Mouse (Mus musculus): Measurements from ENCODE around the gene Trip6. TPM values are rescaled to one million over a fixed set of nuclear protein-coding genes. Genes with fewer than 3 reads are reported as not detected.

Gene Trip6
- polyA plus RNA-seq, 2 experiments = 4.9 to 7.2 TPM

DNA sequence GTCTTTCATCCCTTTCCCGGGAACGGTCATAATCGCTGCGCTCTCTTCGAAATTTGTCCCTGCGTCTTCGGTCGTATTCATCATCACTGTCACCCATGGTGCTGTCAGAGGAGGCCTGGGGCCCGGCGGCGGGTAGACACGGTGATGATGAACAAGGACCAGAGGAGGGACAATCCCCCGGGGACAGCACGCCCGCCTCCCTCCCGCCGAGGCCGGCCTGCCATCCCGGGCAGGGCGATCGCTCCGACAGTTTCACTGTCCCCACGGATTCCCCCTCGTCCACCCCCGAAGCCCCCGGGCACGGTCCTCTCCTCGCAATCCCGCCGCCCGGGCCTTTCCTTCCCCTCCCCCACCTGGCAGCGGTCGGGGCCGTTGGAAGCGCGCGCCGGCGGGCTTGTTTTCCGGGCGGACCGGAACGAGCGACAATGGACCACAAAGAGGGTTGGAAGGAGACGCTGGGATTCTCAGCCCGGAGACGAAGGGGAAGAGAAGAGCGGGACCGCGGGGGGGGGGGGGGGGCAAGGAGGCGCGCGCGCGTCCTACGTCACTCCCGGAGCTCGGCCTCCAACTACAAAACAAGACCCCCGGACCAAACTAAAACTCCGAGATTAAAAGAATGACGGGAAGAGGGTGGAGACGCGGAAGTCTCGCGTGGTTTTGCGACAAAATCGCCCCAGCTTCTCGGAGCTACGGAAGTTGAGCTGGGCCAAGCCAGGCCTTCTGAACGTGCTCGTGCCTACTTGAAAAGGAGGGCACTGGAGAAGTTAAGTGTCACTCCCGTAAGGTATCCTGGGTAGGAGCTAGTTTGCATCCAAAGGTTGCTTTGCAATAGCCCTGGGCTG is 6.9 kb downstream of the Trip6 start, which contains the start of gene Srrt:
Srrt (minus strand) TSS at position 604 of the 842 bp plus-strand sequence.
- Histone ChIP-seq H3K4me1 (replicated peaks; ENCODE audit: control insufficient read depth in 2 of 2, insufficient read depth in 2 of 2, low read length in 1 of 2) (peaks cover 22 to 32% of the 10 kb centered on the region in 2 experiments), H3K9ac (replicated peaks) (peak within 1 kb of the TSS; percentile 99), H3K27me3 (ENCODE audit: control insufficient read depth, insufficient read depth, low read length) (no peaks in the 10 kb centered on the region), H3K4me2 (ENCODE audit: low read depth) (peak within 1 kb of the TSS; percentile 86), H3K36me3 (replicated peaks; ENCODE audit: control insufficient read depth, insufficient read depth, low read depth) (peaks cover 37% of the 10 kb centered on the region), H3K4me3 (ENCODE audit: insufficient read depth in 1 of 2, low read depth in 2 of 2, low read length in 2 of 2) (peak within 1 kb of the TSS; percentile 94 to 96), H3K9me3 (ENCODE audit: control insufficient read depth, low read length) (no peaks in the 10 kb centered on the region), H3K27ac (peak within 1 kb of the TSS; percentile 84)
- peak; percentile 85 for ATAC-seq (ENCODE audit: insufficient read depth)
- no peak for TF ChIP-seq CTCF (IDR thresholded peaks at IDR 0.05; ENCODE audit: low read depth)
- peak; percentile 67 for TF ChIP-seq EP300 (IDR thresholded peaks at IDR 0.05; ENCODE audit: low read depth)
- WGBS (ENCODE audit: insufficient replicate concordance) = under 1% methylated on average over 70 of the region's 72 CpGs
- DNase-seq (ENCODE audit: low read depth in 3 of 3, low spot score in 3 of 3) = peak; percentile 88 to 90 (median 90)

- no peaks in the 10 kb centered on the region for H3K9me3 ChIP-seq (ENCODE audit: control insufficient read depth, low read length)
- H3K9ac ChIP-seq (replicated peaks) = peak overlapping the region; percentile 99
- DNase-seq (ENCODE audit: low read depth in 3 of 3, low spot score in 3 of 3) = no peak
- peak overlapping the region; percentile 84 for H3K27ac ChIP-seq
- 6% methylated on average over 12 of the region's 12 CpGs for WGBS (ENCODE audit: insufficient replicate concordance)
- H3K36me3 ChIP-seq (replicated peaks; ENCODE audit: control insufficient read depth, insufficient read depth, low read depth) = peaks cover 45% of the 10 kb centered on the region
- peak overlapping the region; percentile 94 to 96 for H3K4me3 ChIP-seq (ENCODE audit: insufficient read depth in 1 of 2, low read depth in 2 of 2, low read length in 2 of 2)
- H3K4me2 ChIP-seq (ENCODE audit: low read depth) = peak overlapping the region; percentile 86
- H3K4me1 ChIP-seq (replicated peaks; ENCODE audit: control insufficient read depth in 2 of 2, insufficient read depth in 2 of 2, low read length in 1 of 2) = peaks cover 22 to 32% of the 10 kb centered on the region in 2 experiments
- TF ChIP-seq CTCF (IDR thresholded peaks at IDR 0.05; ENCODE audit: low read depth) (no peak), EP300 (IDR thresholded peaks at IDR 0.05; ENCODE audit: low read depth) (no peak)
- ATAC-seq (ENCODE audit: insufficient read depth) = no peak
- H3K27me3 ChIP-seq (ENCODE audit: control insufficient read depth, insufficient read depth, low read length) = no peaks in the 10 kb centered on the region
Measured at GRCm38 (mm10) chr5:137306439-137307005, 7.7 kb downstream of the Trip6 start.

DNA sequence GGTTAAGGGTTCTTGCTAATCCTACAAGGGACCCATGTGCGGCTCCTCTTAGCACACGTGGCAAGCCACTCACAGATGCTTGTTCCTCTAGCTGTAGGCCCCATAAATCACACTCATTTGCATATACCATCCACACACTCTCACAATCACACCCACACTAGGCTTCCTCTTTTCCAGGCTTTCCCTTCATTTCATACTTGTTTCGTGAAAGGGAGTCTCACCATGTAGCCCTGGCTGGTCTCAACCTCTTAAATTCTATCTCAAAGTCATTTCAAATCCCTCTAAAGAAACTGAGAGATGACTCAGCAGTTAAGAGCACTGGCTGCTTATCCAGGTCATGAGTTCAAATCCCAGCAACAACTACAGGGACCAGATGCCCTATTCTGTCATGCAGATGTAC is 8.4 kb downstream of the Trip6 start:
- peaks cover 52% of the 10 kb centered on the region for H3K36me3 ChIP-seq (replicated peaks; ENCODE audit: control insufficient read depth, insufficient read depth, low read depth)
- 35% methylated on average over 3 of the region's 3 CpGs for WGBS (ENCODE audit: insufficient replicate concordance)
- H3K4me2 ChIP-seq (ENCODE audit: low read depth) = peak overlapping the region; percentile 86
- H3K27me3 ChIP-seq (ENCODE audit: control insufficient read depth, insufficient read depth, low read length) = no peaks in the 10 kb centered on the region
- H3K9me3 ChIP-seq (ENCODE audit: control insufficient read depth, low read length) = no peaks in the 10 kb centered on the region
- no peak for DNase-seq (ENCODE audit: low read depth in 3 of 3, low spot score in 3 of 3)
- H3K9ac ChIP-seq (replicated peaks) = peak overlapping the region; percentile 99
- TF ChIP-seq CTCF (IDR thresholded peaks at IDR 0.05; ENCODE audit: low read depth) (no peak), EP300 (IDR thresholded peaks at IDR 0.05; ENCODE audit: low read depth) (no peak)
- H3K27ac ChIP-seq = peak overlapping the region; percentile 41
- peak overlapping the region; percentile 47 to 96 for H3K4me3 ChIP-seq (ENCODE audit: insufficient read depth in 1 of 2, low read depth in 2 of 2, low read length in 2 of 2)
- ATAC-seq (ENCODE audit: insufficient read depth) = no peak
- peaks cover 22 to 32% of the 10 kb centered on the region in 2 experiments for H3K4me1 ChIP-seq (replicated peaks; ENCODE audit: control insufficient read depth in 2 of 2, insufficient read depth in 2 of 2, low read length in 1 of 2)

- ATAC-seq (ENCODE audit: insufficient read depth) (no peak), DNase-seq (ENCODE audit: low read depth in 3 of 3, low spot score in 3 of 3) (no peak)
- peak overlapping the region; percentile 86 for H3K4me2 ChIP-seq (ENCODE audit: low read depth)
- 76% methylated on average over 4 of the region's 4 CpGs for WGBS (ENCODE audit: insufficient replicate concordance)
- peak overlapping the region; percentile 26 to 96 for H3K4me3 ChIP-seq (ENCODE audit: insufficient read depth in 1 of 2, low read depth in 2 of 2, low read length in 2 of 2)
- TF ChIP-seq EP300 (IDR thresholded peaks at IDR 0.05; ENCODE audit: low read depth) (no peak), CTCF (IDR thresholded peaks at IDR 0.05; ENCODE audit: low read depth) (no peak)
- H3K4me1 ChIP-seq (replicated peaks; ENCODE audit: control insufficient read depth in 2 of 2, insufficient read depth in 2 of 2, low read length in 1 of 2) = peaks cover 22 to 32% of the 10 kb centered on the region in 2 experiments
- H3K9me3 ChIP-seq (ENCODE audit: control insufficient read depth, low read length) = no peaks in the 10 kb centered on the region
- H3K27me3 ChIP-seq (ENCODE audit: control insufficient read depth, insufficient read depth, low read length) = no peaks in the 10 kb centered on the region
- H3K36me3 ChIP-seq (replicated peaks; ENCODE audit: control insufficient read depth, insufficient read depth, low read depth) = peaks cover 62% of the 10 kb centered on the region
- H3K27ac ChIP-seq = no peak overlapping the region
- peak overlapping the region; percentile 99 for H3K9ac ChIP-seq (replicated peaks)
Measured at GRCm38 (mm10) chr5:137304816-137305215, 9.4 kb downstream of the Trip6 start.

GRCm38 (mm10) chr5:137304165-137304564 is 10.0 kb downstream of the Trip6 start:
- TF ChIP-seq CTCF (IDR thresholded peaks at IDR 0.05; ENCODE audit: low read depth) (no peak), EP300 (IDR thresholded peaks at IDR 0.05; ENCODE audit: low read depth) (no peak)
- Histone ChIP-seq H3K36me3 (replicated peaks; ENCODE audit: control insufficient read depth, insufficient read depth, low read depth) (peaks cover 66% of the 10 kb centered on the region), H3K9me3 (ENCODE audit: control insufficient read depth, low read length) (no peaks in the 10 kb centered on the region), H3K9ac (replicated peaks) (peak overlapping the region; percentile 28; the same call in 1 of the 2 replicates), H3K4me3 (ENCODE audit: insufficient read depth in 1 of 2, low read depth in 2 of 2, low read length in 2 of 2) (no peak overlapping the region; a peak in 1 of 4 replicates), H3K4me2 (ENCODE audit: low read depth) (peak overlapping the region; percentile 86), H3K27me3 (ENCODE audit: control insufficient read depth, insufficient read depth, low read length) (no peaks in the 10 kb centered on the region), H3K4me1 (replicated peaks; ENCODE audit: control insufficient read depth in 2 of 2, insufficient read depth in 2 of 2, low read length in 1 of 2) (peaks cover 22 to 32% of the 10 kb centered on the region in 2 experiments), H3K27ac (no peak overlapping the region)
- DNase-seq (ENCODE audit: low read depth in 3 of 3, low spot score in 3 of 3) (no peak), ATAC-seq (ENCODE audit: insufficient read depth) (no peak)
- WGBS (ENCODE audit: insufficient replicate concordance) = 67% methylated on average over 3 of the region's 3 CpGs
